In genomic region chr2:34372305-34373301, GRCm38 (mm10) we compare ENCODE assay signal across 8 mouse cellular contexts. TPM values are rescaled to one million over a fixed set of nuclear protein-coding genes. Genes with fewer than 3 reads are reported as not detected.
DNase-seq lines count a peak whose midpoint lies in the region; ATAC-seq and TF ChIP-seq lines count a peak whose summit lies in the region.

Gene Pbx3 (minus strand): TSS chr2:34373142.

- H3K27ac ChIP-seq in forebrain, postnatal 0 days (ENCODE audit: low read depth, low read length) = peak within 1 kb of the TSS; percentile 90
- H3K27ac ChIP-seq in lung, embryonic 16.5 days (ENCODE audit: low read length) = peak within 1 kb of the TSS; percentile 99

- H3K27me3 ChIP-seq in G1E (ENCODE audit: insufficient read depth, low read length) = peaks cover 43% of the 10 kb centered on the region
- H3K27me3 ChIP-seq in forebrain, postnatal 0 days (ENCODE audit: insufficient read depth, low read length) = 0 out of 2 replicates have a peak, but pooled peaks cover 3% of the 10 kb centered on the region
- H3K27me3 ChIP-seq in lung, embryonic 16.5 days (ENCODE audit: control insufficient read depth, insufficient read depth, low read depth, low read length) = no peaks in the 10 kb centered on the region

- 1% methylated on average over 59 of the region's 102 CpGs for WGBS in forebrain, postnatal 0 days
- under 1% methylated on average over 59 of the region's 102 CpGs for WGBS in lung, embryonic 16.5 days

- peak within 1 kb of the TSS; percentile 72 for H3K9ac ChIP-seq in forebrain, postnatal 0 days
- peak within 1 kb of the TSS; percentile 96 for H3K9ac ChIP-seq in lung, embryonic 16.5 days (ENCODE audit: low read length)

- H3K4me3 ChIP-seq in G1E (ENCODE audit: low read depth, low read length) = peak within 1 kb of the TSS; percentile 80
- peak within 1 kb of the TSS; percentile 91 for H3K4me3 ChIP-seq in forebrain, postnatal 0 days (ENCODE audit: low read depth, low read length)
- H3K4me3 ChIP-seq in lung, embryonic 16.5 days (ENCODE audit: low read length) = peak within 1 kb of the TSS; percentile 95

- H3K9me3 ChIP-seq in G1E (replicated peaks) = no peaks in the 10 kb centered on the region
- H3K9me3 ChIP-seq in forebrain, postnatal 0 days (ENCODE audit: low read length) = no peaks in the 10 kb centered on the region
- no peaks in the 10 kb centered on the region for H3K9me3 ChIP-seq in lung, embryonic 16.5 days (ENCODE audit: control insufficient read depth, low read length)

- peak; percentile 93 for ATAC-seq in G1E (ENCODE audit: extremely low read depth, insufficient number of reproducible peaks, low FRiP score, poor library complexity, severe bottlenecking)
- peak; percentile 90 for ATAC-seq in forebrain, postnatal 0 days
- ATAC-seq in hematopoietic stem cell, adult 5-6 weeks (replicated peaks in 1 of 2; ENCODE audit: insufficient read depth in 1 of 2, low FRiP score in 2 of 2, low TSS enrichment in 1 of 2, low read depth in 1 of 2, poor library complexity in 2 of 2, severe bottlenecking in 2 of 2) = peak; percentile 88 to 92
- ATAC-seq in lung, embryonic 16.5 days (ENCODE audit: low read depth) = peak; percentile 95

- TF ChIP-seq CTCF in G1E (IDR thresholded peaks at IDR 0.05; ENCODE audit: low read depth, low read length) = no peak
- no peak for TF ChIP-seq CTCF in forebrain, postnatal 0 days (IDR thresholded peaks at IDR 0.05; ENCODE audit: low read depth)

- H3K4me2 ChIP-seq in forebrain, postnatal 0 days (ENCODE audit: low read depth) = peak within 1 kb of the TSS; percentile 83
- H3K4me2 ChIP-seq in lung, embryonic 16.5 days (ENCODE audit: low read depth, low read length) = peak within 1 kb of the TSS; percentile 71

- H3K4me1 ChIP-seq in G1E (ENCODE audit: insufficient read depth, low read depth, low read length) = peaks cover 24% of the 10 kb centered on the region
- H3K4me1 ChIP-seq in forebrain, postnatal 0 days (ENCODE audit: insufficient read depth) = peaks cover 12% of the 10 kb centered on the region; the same call in 1 of the 2 replicates
- peaks cover 13% of the 10 kb centered on the region for H3K4me1 ChIP-seq in lung, embryonic 16.5 days (replicated peaks; ENCODE audit: control insufficient read depth, insufficient read depth, low read length)

- DNase-seq in G1E (ENCODE audit: low spot score) = peak; percentile 86
- peak; percentile 95 to 99 for DNase-seq in cerebellum, adult 18-20 months
- peak; percentile 96 for DNase-seq in forebrain, postnatal 0 days
- DNase-seq in layer of hippocampus, adult 9-10 months (ENCODE audit: low spot score) = peak; percentile 80
- DNase-seq in ovary, postnatal 10 days (ENCODE audit: low spot score) = peak; percentile 84
- DNase-seq in thymus, postnatal 10 days (ENCODE audit: low spot score in 2 of 2) = peak; percentile 90 to 97

- H3K36me3 ChIP-seq in G1E (replicated peaks) = peaks cover 2% of the 10 kb centered on the region
- H3K36me3 ChIP-seq in forebrain, postnatal 0 days (ENCODE audit: insufficient read depth) = no peaks in the 10 kb centered on the region
- H3K36me3 ChIP-seq in lung, embryonic 16.5 days (ENCODE audit: control insufficient read depth, insufficient read depth, low read length) = no peaks in the 10 kb centered on the region

RNA-seq across cellular contexts. Expression of gene Pbx3, which starts in this region (rescaled TPM):
- total RNA-seq in G1E (2014; fragmentation: Nextera tagmentation) = 40.0 and 43.3 TPM in 2 replicates
- total RNA-seq in G1E (2017) = 15.9 and 17.4 TPM in 2 replicates
- polyA plus RNA-seq in G1E (2012) = 8.9 and 13.6 TPM in 2 replicates
- 60.2 and 83.2 TPM in 2 replicates for total RNA-seq in forebrain, postnatal 0 days (2014; rRNA removed)
- polyA plus RNA-seq in forebrain, postnatal 0 days (2015; fragmentation: Nextera tagmentation; extraction: Ambion mirVana) = 48.5 and 49.2 TPM in 2 replicates
- 10.3 and 13.1 TPM in 2 replicates for total RNA-seq in hematopoietic stem cell, adult 5-6 weeks (2017)
- polyA plus RNA-seq in lung, embryonic 16.5 days (2015; fragmentation: Nextera tagmentation; extraction: Ambion mirVana) = 24.2 and 25.1 TPM in 2 replicates

Comparison
In these comparisons a context has a peak if more than half of its experiments do, and no peak if none do; other contexts are left out.
1. Peak in every context shown above with its lines: DNase-seq, ATAC-seq, H3K4me3 ChIP-seq and H3K27ac ChIP-seq.